In the genomic region with DNA sequence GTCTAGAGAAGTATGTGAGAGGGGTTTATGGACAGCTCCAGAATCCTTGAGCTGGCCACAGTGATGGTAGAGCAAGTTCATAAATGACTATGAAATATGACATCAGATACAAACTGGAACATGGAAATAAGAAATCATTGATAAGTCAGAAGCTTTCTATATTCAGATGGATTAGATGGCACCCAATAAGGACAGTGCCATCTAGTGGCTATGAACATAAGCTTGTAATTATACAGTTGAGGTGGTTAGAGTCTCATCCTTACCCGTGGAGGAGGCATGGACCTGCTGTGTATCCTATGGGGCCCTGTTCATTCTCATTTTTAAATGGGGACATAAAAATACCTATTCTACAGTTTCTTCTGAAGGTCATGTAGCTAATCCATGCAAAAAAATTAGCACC, we compare ENCODE assay signal across 11 mouse cellular contexts.
A peak's percentile ranks its signal among the peaks of the same experiment; 100 is the strongest.
DNase-seq lines count a peak whose midpoint lies in the region; TF ChIP-seq lines count a peak whose summit lies in the region.
"Had no signal": no experiment of that assay in that cellular context is flagged by ENCODE, and none has a peak within 500 bp of the region (broad histone marks: within the 10 kb centered on the region; RNA-seq: fewer than 3 reads in every experiment).

No protein-coding gene starts in this region.

- 8% methylated on average over 1 of the region's 1 CpGs for WGBS in kidney, adult 2 months

- TF ChIP-seq POLR2A in kidney, adult 2 months (IDR thresholded peaks at IDR 0.05; ENCODE audit: low read depth, low read length) = no peak

- H3K27me3 ChIP-seq in kidney, adult 2 months (replicated peaks; ENCODE audit: control insufficient read depth, insufficient read depth, low read length) = no peaks in the 10 kb centered on the region
- H3K27me3 ChIP-seq: limb, embryonic 12.5 days had no signal

- peak; percentile 43 for DNase-seq in kidney, adult 2 months
- no peak for DNase-seq in kidney, postnatal 4 days
- DNase-seq in thymus, postnatal 14 days = peak; percentile 16
- DNase-seq in thymus, adult 18-20 months = no peak
- peak; percentile 17 for DNase-seq in brain, adult 2 months (ENCODE audit: low read depth, low spot score)
- DNase-seq in Muller cell, postnatal 12 days (ENCODE audit: inconsistent ontology term) = no peak
- DNase-seq in spleen, postnatal 4 days (ENCODE audit: low spot score in 2 of 2) = no peak
- DNase-seq: kidney, adult 18-20 months; right cerebral cortex, postnatal 25 days; thymus, postnatal 36 days had no signal

- no peaks in the 10 kb centered on the region for H3K36me3 ChIP-seq in kidney, adult 2 months (ENCODE audit: control insufficient read depth, insufficient read depth, low read length)
- H3K36me3 ChIP-seq: limb, embryonic 12.5 days had no signal

- TF ChIP-seq CTCF in kidney, adult 2 months (conservative IDR thresholded peaks at IDR 0.05; ENCODE audit: insufficient read depth, insufficient read length, low read depth, low read length) = peak; percentile 23; the same call in 1 of the 2 replicates

- no peak overlapping the region for H3K4me3 ChIP-seq in kidney, adult 2 months (ENCODE audit: insufficient read depth, low read depth, low read length)
- H3K4me3 ChIP-seq: limb, embryonic 12.5 days had no signal

- H3K27ac ChIP-seq in kidney, adult 2 months (ENCODE audit: insufficient read depth, low read depth, low read length) = no peak overlapping the region
- H3K27ac ChIP-seq: limb, embryonic 12.5 days had no signal

- H3K4me1 ChIP-seq in kidney, adult 2 months (ENCODE audit: control insufficient read depth, insufficient read depth, low read length) = no peaks in the 10 kb centered on the region
- H3K4me1 ChIP-seq: limb, embryonic 12.5 days had no signal

Comparison
In these comparisons a context has a peak if more than half of its experiments do, and no peak if none do; other contexts are left out.
1. DNase-seq: peak in kidney, adult 2 months (single experiment), thymus, postnatal 14 days (single experiment) and brain, adult 2 months (single experiment); none in kidney, postnatal 4 days (0 of 2), thymus, adult 18-20 months (0 of 2), Muller cell, postnatal 12 days (single experiment) and spleen, postnatal 4 days (0 of 2).